ENCODE assay signal across 10 mouse cellular contexts in the genomic region with DNA sequence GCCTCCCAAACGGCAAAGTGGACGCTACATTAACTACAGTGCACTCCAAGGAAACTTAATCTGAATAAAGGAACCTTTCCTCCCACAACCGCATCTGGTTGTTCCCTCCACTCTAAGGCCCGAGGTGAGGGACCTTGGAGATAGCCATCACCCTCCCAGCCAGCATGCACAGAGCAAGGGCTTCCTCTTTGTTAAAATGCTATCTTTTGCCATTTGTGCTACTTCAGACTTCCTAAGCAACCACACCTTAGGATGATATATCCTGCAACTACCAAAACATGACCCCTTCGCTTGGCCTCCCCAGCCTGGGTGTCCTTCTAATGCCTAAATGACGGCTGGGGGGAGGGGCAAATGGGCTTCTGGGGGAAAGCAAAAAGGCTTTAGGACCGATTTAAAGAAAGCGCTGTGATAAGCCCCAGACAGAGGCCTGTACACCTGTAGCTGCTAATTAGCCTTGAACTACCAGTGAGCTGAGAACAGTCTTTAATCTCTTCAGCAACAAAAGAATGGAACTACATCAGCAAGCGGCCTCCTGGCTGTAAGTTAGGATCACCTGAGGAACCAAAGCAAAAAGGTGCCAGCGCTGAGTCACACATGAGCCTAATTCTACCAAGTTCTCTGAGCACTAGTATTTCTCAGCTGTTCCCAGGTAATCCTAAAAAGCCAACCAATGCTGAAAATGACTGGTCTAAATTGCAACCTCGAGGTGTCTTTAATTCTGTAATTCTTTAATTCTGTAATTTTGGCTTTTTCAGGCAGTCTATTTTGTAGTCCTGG. TPM values are rescaled to one million over a fixed set of nuclear protein-coding genes. Genes with fewer than 3 reads are reported as not detected.
A peak's percentile ranks its signal among the peaks of the same experiment; 100 is the strongest.
DNase-seq lines count a peak whose midpoint lies in the region; ATAC-seq lines count a peak whose summit lies in the region.
"Had no signal": no experiment of that assay in that cellular context is flagged by ENCODE, and none has a peak within 500 bp of the region (broad histone marks: within the 10 kb centered on the region; RNA-seq: fewer than 3 reads in every experiment).

No protein-coding gene starts in this region.

- ATAC-seq in heart, embryonic 12.5 days (ENCODE audit: insufficient number of reproducible peaks, low FRiP score): no peak
- ATAC-seq in lung, embryonic 16.5 days (ENCODE audit: low read depth): no peak
- ATAC-seq in liver, embryonic 11.5 days (replicated peaks; ENCODE audit: low FRiP score): no peak

- H3K27ac ChIP-seq in heart, embryonic 12.5 days (ENCODE audit: poor library complexity, severe bottlenecking): no peak overlapping the region
- H3K27ac ChIP-seq in lung, embryonic 16.5 days (ENCODE audit: low read length): no peak overlapping the region
- H3K27ac ChIP-seq in liver, embryonic 11.5 days (ENCODE audit: low read depth, low read length): peak overlapping the region; percentile 73
- H3K27ac ChIP-seq: midbrain, embryonic 12.5 days had no signal

- H3K36me3 ChIP-seq in heart, embryonic 12.5 days: peaks cover 25% of the 10 kb centered on the region
- peaks cover 5% of the 10 kb centered on the region; the same call in 1 of the 2 replicates for H3K36me3 ChIP-seq in lung, embryonic 16.5 days (ENCODE audit: control insufficient read depth, insufficient read depth, low read length)
- H3K36me3 ChIP-seq in liver, embryonic 11.5 days (ENCODE audit: control insufficient read depth, insufficient read depth, low read length): peaks cover 24% of the 10 kb centered on the region

- H3K4me2 ChIP-seq in heart, embryonic 12.5 days: peak overlapping the region; percentile 45
- H3K4me2 ChIP-seq in lung, embryonic 16.5 days (ENCODE audit: low read depth, low read length): peak overlapping the region; percentile 28
- H3K4me2 ChIP-seq in liver, embryonic 11.5 days: peak overlapping the region; percentile 100
- H3K4me2 ChIP-seq: midbrain, embryonic 12.5 days had no signal

- H3K9me3 ChIP-seq in heart, embryonic 12.5 days (replicated peaks): no peaks in the 10 kb centered on the region
- no peaks in the 10 kb centered on the region for H3K9me3 ChIP-seq in lung, embryonic 16.5 days (ENCODE audit: control insufficient read depth, low read length)
- peaks cover 3% of the 10 kb centered on the region; the same call in 1 of the 2 replicates for H3K9me3 ChIP-seq in liver, embryonic 11.5 days (ENCODE audit: control insufficient read depth, low read length)
- H3K9me3 ChIP-seq: midbrain, embryonic 12.5 days had no signal

- DNase-seq in heart, adult 8-10 months (ENCODE audit: low spot score): no peak
- no peak for DNase-seq in lung, postnatal 4 days
- DNase-seq in brain, adult 2 months (ENCODE audit: low read depth, low spot score): peak; percentile 63
- DNase-seq in liver, embryonic 11.5 days (ENCODE audit: low spot score): no peak
- DNase-seq in adrenal gland, adult 18-20 months (ENCODE audit: low spot score in 2 of 2): no peak
- DNase-seq in ovary, postnatal 36 days (ENCODE audit: low spot score): no peak
- DNase-seq: retina, postnatal 1 day had no signal

- no peaks in the 10 kb centered on the region for H3K27me3 ChIP-seq in heart, embryonic 12.5 days (replicated peaks)
- H3K27me3 ChIP-seq in lung, embryonic 16.5 days (ENCODE audit: control insufficient read depth, insufficient read depth, low read depth, low read length): no peaks in the 10 kb centered on the region
- no peaks in the 10 kb centered on the region for H3K27me3 ChIP-seq in liver, embryonic 11.5 days (replicated peaks; ENCODE audit: control insufficient read depth, insufficient read depth, low read length)

- peak overlapping the region; percentile 9; the same call in 1 of the 2 replicates for H3K4me3 ChIP-seq in heart, embryonic 12.5 days
- peak overlapping the region; percentile 1; the same call in 1 of the 2 replicates for H3K4me3 ChIP-seq in lung, embryonic 16.5 days (ENCODE audit: low read length)
- H3K4me3 ChIP-seq in liver, embryonic 11.5 days (ENCODE audit: low read depth, low read length): peak overlapping the region; percentile 95
- H3K4me3 ChIP-seq: midbrain, embryonic 12.5 days had no signal

- 58% methylated on average over 11 of the region's 11 CpGs for WGBS in heart, embryonic 12.5 days
- 60% methylated on average over 11 of the region's 11 CpGs for WGBS in lung, embryonic 16.5 days
- WGBS in liver, embryonic 11.5 days: 31% methylated on average over 11 of the region's 11 CpGs

- peaks cover 59% of the 10 kb centered on the region for H3K4me1 ChIP-seq in heart, embryonic 12.5 days (replicated peaks)
- H3K4me1 ChIP-seq in lung, embryonic 16.5 days (replicated peaks; ENCODE audit: control insufficient read depth, insufficient read depth, low read length): peaks cover 52% of the 10 kb centered on the region
- peaks cover 59% of the 10 kb centered on the region for H3K4me1 ChIP-seq in liver, embryonic 11.5 days (replicated peaks; ENCODE audit: control insufficient read depth, insufficient read depth, low read length)

- H3K9ac ChIP-seq in heart, embryonic 12.5 days: no peak overlapping the region
- peak overlapping the region; percentile 27; the same call in 1 of the 2 replicates for H3K9ac ChIP-seq in lung, embryonic 16.5 days (ENCODE audit: low read length)
- H3K9ac ChIP-seq in liver, embryonic 11.5 days (ENCODE audit: low read depth, low read length): peak overlapping the region; percentile 62
- H3K9ac ChIP-seq: midbrain, embryonic 12.5 days had no signal

RNA-seq across cellular contexts. Expression of a gene that starts 4.9 kb away (rescaled TPM):
- polyA plus RNA-seq in heart, embryonic 12.5 days (2016; fragmentation: Nextera tagmentation; extraction: Ambion mirVana): 4.5 and 5.8 TPM in 2 replicates
- total RNA-seq in heart, adult 8-10 months (2022): 10 to 100 TPM; 67.9 to 93.5 (median 80.4) TPM
- 10.2 and 10.7 TPM in 2 replicates for polyA plus RNA-seq in lung, embryonic 16.5 days (2015; fragmentation: Nextera tagmentation; extraction: Ambion mirVana)
- 11.7 and 12.3 TPM in 2 replicates for polyA plus RNA-seq in liver, embryonic 11.5 days (2014; fragmentation: Nextera tagmentation; extraction: Ambion mirVana)
- total RNA-seq in adrenal gland, adult 18-20 months (2021): 10 to 100 TPM; 48.9 to 63.3 TPM

Comparison
In these comparisons a context has a peak if more than half of its experiments do, and no peak if none do; other contexts are left out.
1. H3K4me2 ChIP-seq: peak in every context shown above with its lines; median percentile 100 in liver, embryonic 11.5 days; 45 in heart, embryonic 12.5 days; 28 in lung, embryonic 16.5 days.
2. H3K4me3 ChIP-seq: peak in every context shown above with its lines; median percentile 95 in liver, embryonic 11.5 days; 9 in heart, embryonic 12.5 days; 1 in lung, embryonic 16.5 days.